Mouse (Mus musculus): Measurements from ENCODE around the gene Trmt2b. TPM values are rescaled to one million over a fixed set of nuclear protein-coding genes. Genes with fewer than 3 reads are reported as not detected.
A peak's percentile ranks its signal among the peaks of the same experiment; 100 is the strongest.
"Not testable (repeated sequence)": the region's sequence is repeated elsewhere in the genome, so short reads cannot be mapped to it uniquely, and the experiment has no call there.

Trmt2b gene
- polyA plus RNA-seq (2014; fragmentation: Nextera tagmentation; extraction: Ambion mirVana) = 11.6 and 11.8 TPM in 2 replicates

GRCm38 (mm10) chrX:134276275-134277160 is at the start of gene Trmt2b:
TSS of gene Trmt2b (minus strand) at chrX:134276984.
- Histone ChIP-seq H3K36me3 (ENCODE audit: control insufficient read depth, insufficient read depth, low read length) (no peaks in the 10 kb centered on the region), H3K27me3 (ENCODE audit: control insufficient read depth, insufficient read depth, low read length) (no peaks in the 10 kb centered on the region), H3K4me2 (ENCODE audit: low read depth, severe bottlenecking) (peak within 1 kb of the TSS; percentile 36), H3K27ac (replicated peaks; ENCODE audit: low read depth, low read length) (0 out of 2 replicates have a peak within 1 kb of the TSS, but pooled peaks have one; percentile 42), H3K9ac (ENCODE audit: low read length) (0 out of 2 replicates have a peak within 1 kb of the TSS, but pooled peaks have one; percentile 22), H3K4me1 (ENCODE audit: control insufficient read depth, insufficient read depth, low read length) (no peaks in the 10 kb centered on the region), H3K4me3 (ENCODE audit: low read depth, low read length) (peak within 1 kb of the TSS; percentile 30), H3K9me3 (ENCODE audit: control insufficient read depth, low read length) (no peaks in the 10 kb centered on the region)
- peak; percentile 84 for ATAC-seq (ENCODE audit: insufficient number of reproducible peaks, low FRiP score, low TSS enrichment, low read depth)
- 16% methylated on average over 22 of the region's 26 CpGs for WGBS
- DNase-seq (ENCODE audit: low spot score) = peak; percentile 67

- no peak overlapping the region for H3K4me3 ChIP-seq (ENCODE audit: low read depth, low read length)
- no peaks in the 10 kb centered on the region for H3K27me3 ChIP-seq (ENCODE audit: control insufficient read depth, insufficient read depth, low read length)
- DNase-seq (ENCODE audit: low spot score) (peak; percentile 34), ATAC-seq (ENCODE audit: insufficient number of reproducible peaks, low FRiP score, low TSS enrichment, low read depth) (no peak)
- H3K4me2 ChIP-seq (ENCODE audit: low read depth, severe bottlenecking) = no peak overlapping the region
- no peaks in the 10 kb centered on the region; the same call in 1 of the 2 replicates for H3K36me3 ChIP-seq (ENCODE audit: control insufficient read depth, insufficient read depth, low read length)
- no peaks in the 10 kb centered on the region for H3K4me1 ChIP-seq (ENCODE audit: control insufficient read depth, insufficient read depth, low read length)
- 92% methylated on average over 2 of the region's 2 CpGs for WGBS
- H3K27ac ChIP-seq (replicated peaks; ENCODE audit: low read depth, low read length) = no peak overlapping the region
- no peak overlapping the region for H3K9ac ChIP-seq (ENCODE audit: low read length)
- no peaks in the 10 kb centered on the region for H3K9me3 ChIP-seq (ENCODE audit: control insufficient read depth, low read length)
These were observed 42.6 kb upstream of the Trmt2b start for GRCm38 (mm10) chrX:134319153-134319932.

- H3K4me3 ChIP-seq (ENCODE audit: low read depth, low read length); H3K36me3 ChIP-seq (ENCODE audit: control insufficient read depth, insufficient read depth, low read length): not testable (repeated sequence)
- WGBS = 83% methylated on average over 6 of the region's 7 CpGs
These were observed 34.4 kb upstream of the Trmt2b start for GRCm38 (mm10) chrX:134311193-134311592.

GRCm38 (mm10) chrX:134308275-134308634 is 31.5 kb upstream of the Trmt2b start:
- H3K4me2 ChIP-seq (ENCODE audit: low read depth, severe bottlenecking) = peak overlapping the region; percentile 39
- H3K4me1 ChIP-seq (ENCODE audit: control insufficient read depth, insufficient read depth, low read length) = no peaks in the 10 kb centered on the region
- ATAC-seq (ENCODE audit: insufficient number of reproducible peaks, low FRiP score, low TSS enrichment, low read depth) = peak; percentile 71; the same call in 1 of the 2 replicates
- WGBS = 21% methylated on average over 9 of the region's 9 CpGs
- H3K27me3 ChIP-seq (ENCODE audit: control insufficient read depth, insufficient read depth, low read length) = no peaks in the 10 kb centered on the region
- H3K9ac ChIP-seq (ENCODE audit: low read length) = peak overlapping the region; percentile 30; the same call in 1 of the 2 replicates
- no peak for DNase-seq (ENCODE audit: low spot score)
- H3K4me3 ChIP-seq (ENCODE audit: low read depth, low read length) = peak overlapping the region; percentile 36
- H3K27ac ChIP-seq (replicated peaks; ENCODE audit: low read depth, low read length) = no peak overlapping the region
- no peaks in the 10 kb centered on the region for H3K36me3 ChIP-seq (ENCODE audit: control insufficient read depth, insufficient read depth, low read length)
- H3K9me3 ChIP-seq (ENCODE audit: control insufficient read depth, low read length) = no peaks in the 10 kb centered on the region

More at GRCm38 (mm10) chrX:134311193-134311592, 34.4 kb upstream of the Trmt2b start:
- not testable (repeated sequence) for H3K4me1 ChIP-seq (ENCODE audit: control insufficient read depth, insufficient read depth, low read length); ATAC-seq (ENCODE audit: insufficient number of reproducible peaks, low FRiP score, low TSS enrichment, low read depth); H3K4me2 ChIP-seq (ENCODE audit: low read depth, severe bottlenecking); H3K27ac ChIP-seq (replicated peaks; ENCODE audit: low read depth, low read length); H3K9me3 ChIP-seq (ENCODE audit: control insufficient read depth, low read length); H3K9ac ChIP-seq (ENCODE audit: low read length); DNase-seq (ENCODE audit: low spot score); H3K27me3 ChIP-seq (ENCODE audit: control insufficient read depth, insufficient read depth, low read length)

- H3K27ac ChIP-seq (replicated peaks; ENCODE audit: low read depth, low read length) = no peak within 1 kb of the TSS
- peak within 1 kb of the TSS; percentile 36 for H3K4me3 ChIP-seq (ENCODE audit: low read depth, low read length)
- H3K9ac ChIP-seq (ENCODE audit: low read length) = peak within 1 kb of the TSS; percentile 30; the same call in 1 of the 2 replicates
- H3K27me3 ChIP-seq (ENCODE audit: control insufficient read depth, insufficient read depth, low read length) = no peaks in the 10 kb centered on the region
- peak; percentile 95 for ATAC-seq (ENCODE audit: insufficient number of reproducible peaks, low FRiP score, low TSS enrichment, low read depth)
- H3K36me3 ChIP-seq (ENCODE audit: control insufficient read depth, insufficient read depth, low read length) = no peaks in the 10 kb centered on the region
- 21% methylated on average over 36 of the region's 36 CpGs for WGBS
- H3K9me3 ChIP-seq (ENCODE audit: control insufficient read depth, low read length) = no peaks in the 10 kb centered on the region
- no peaks in the 10 kb centered on the region for H3K4me1 ChIP-seq (ENCODE audit: control insufficient read depth, insufficient read depth, low read length)
- H3K4me2 ChIP-seq (ENCODE audit: low read depth, severe bottlenecking) = peak within 1 kb of the TSS; percentile 39
- DNase-seq (ENCODE audit: low spot score) = peak; percentile 86
These were observed 30.9 kb upstream of the Trmt2b start, which contains the start of gene Cenpi for GRCm38 (mm10) chrX:134307534-134308274. TSS of gene Cenpi (plus strand) at chrX:134308084.

- Histone ChIP-seq H3K4me3 (ENCODE audit: low read depth, low read length) (no peak overlapping the region), H3K4me2 (ENCODE audit: low read depth, severe bottlenecking) (no peak overlapping the region), H3K27ac (replicated peaks; ENCODE audit: low read depth, low read length) (no peak overlapping the region), H3K9me3 (ENCODE audit: control insufficient read depth, low read length) (no peaks in the 10 kb centered on the region), H3K36me3 (ENCODE audit: control insufficient read depth, insufficient read depth, low read length) (no peaks in the 10 kb centered on the region), H3K9ac (ENCODE audit: low read length) (no peak overlapping the region), H3K27me3 (ENCODE audit: control insufficient read depth, insufficient read depth, low read length) (no peaks in the 10 kb centered on the region), H3K4me1 (ENCODE audit: control insufficient read depth, insufficient read depth, low read length) (no peaks in the 10 kb centered on the region)
- ATAC-seq (ENCODE audit: insufficient number of reproducible peaks, low FRiP score, low TSS enrichment, low read depth) (no peak), DNase-seq (ENCODE audit: low spot score) (no peak)
- 91% methylated on average over 1 of the region's 1 CpGs for WGBS
These were observed 26.5 kb upstream of the Trmt2b start for GRCm38 (mm10) chrX:134303287-134303686.

GRCm38 (mm10) chrX:134300219-134300618 is 23.4 kb upstream of the Trmt2b start:
- Histone ChIP-seq H3K4me2 (ENCODE audit: low read depth, severe bottlenecking) (no peak overlapping the region), H3K4me3 (ENCODE audit: low read depth, low read length) (no peak overlapping the region), H3K9ac (ENCODE audit: low read length) (no peak overlapping the region), H3K27ac (replicated peaks; ENCODE audit: low read depth, low read length) (no peak overlapping the region), H3K4me1 (ENCODE audit: control insufficient read depth, insufficient read depth, low read length) (no peaks in the 10 kb centered on the region), H3K27me3 (ENCODE audit: control insufficient read depth, insufficient read depth, low read length) (peaks cover 14% of the 10 kb centered on the region), H3K36me3 (ENCODE audit: control insufficient read depth, insufficient read depth, low read length) (no peaks in the 10 kb centered on the region), H3K9me3 (ENCODE audit: control insufficient read depth, low read length) (no peaks in the 10 kb centered on the region)
- DNase-seq (ENCODE audit: low spot score) = no peak
- 66% methylated on average over 5 of the region's 5 CpGs for WGBS
- no peak for ATAC-seq (ENCODE audit: insufficient number of reproducible peaks, low FRiP score, low TSS enrichment, low read depth)

GRCm38 (mm10) chrX:134297195-134297594 is 20.4 kb upstream of the Trmt2b start:
- Histone ChIP-seq H3K4me1 (ENCODE audit: control insufficient read depth, insufficient read depth, low read length) (no peaks in the 10 kb centered on the region), H3K36me3 (ENCODE audit: control insufficient read depth, insufficient read depth, low read length) (no peaks in the 10 kb centered on the region), H3K27me3 (ENCODE audit: control insufficient read depth, insufficient read depth, low read length) (peaks cover 18% of the 10 kb centered on the region), H3K9ac (ENCODE audit: low read length) (no peak overlapping the region), H3K27ac (replicated peaks; ENCODE audit: low read depth, low read length) (no peak overlapping the region), H3K4me3 (ENCODE audit: low read depth, low read length) (no peak overlapping the region), H3K9me3 (ENCODE audit: control insufficient read depth, low read length) (no peaks in the 10 kb centered on the region), H3K4me2 (ENCODE audit: low read depth, severe bottlenecking) (peak overlapping the region; percentile 49)
- no peak for ATAC-seq (ENCODE audit: insufficient number of reproducible peaks, low FRiP score, low TSS enrichment, low read depth)
- 40% methylated on average over 4 of the region's 4 CpGs for WGBS
- DNase-seq (ENCODE audit: low spot score) = no peak

All from limb, embryonic 11.5 days (tissue).